Mouse (Mus musculus): ENCODE results near the gene Rpl10. TPM values are rescaled to one million over a fixed set of nuclear protein-coding genes. Genes with fewer than 3 reads are reported as not detected.

Gene Rpl10
- total and polyA plus RNA-seq, 2 experiments = 1,030 to 1,181 TPM

DNA sequence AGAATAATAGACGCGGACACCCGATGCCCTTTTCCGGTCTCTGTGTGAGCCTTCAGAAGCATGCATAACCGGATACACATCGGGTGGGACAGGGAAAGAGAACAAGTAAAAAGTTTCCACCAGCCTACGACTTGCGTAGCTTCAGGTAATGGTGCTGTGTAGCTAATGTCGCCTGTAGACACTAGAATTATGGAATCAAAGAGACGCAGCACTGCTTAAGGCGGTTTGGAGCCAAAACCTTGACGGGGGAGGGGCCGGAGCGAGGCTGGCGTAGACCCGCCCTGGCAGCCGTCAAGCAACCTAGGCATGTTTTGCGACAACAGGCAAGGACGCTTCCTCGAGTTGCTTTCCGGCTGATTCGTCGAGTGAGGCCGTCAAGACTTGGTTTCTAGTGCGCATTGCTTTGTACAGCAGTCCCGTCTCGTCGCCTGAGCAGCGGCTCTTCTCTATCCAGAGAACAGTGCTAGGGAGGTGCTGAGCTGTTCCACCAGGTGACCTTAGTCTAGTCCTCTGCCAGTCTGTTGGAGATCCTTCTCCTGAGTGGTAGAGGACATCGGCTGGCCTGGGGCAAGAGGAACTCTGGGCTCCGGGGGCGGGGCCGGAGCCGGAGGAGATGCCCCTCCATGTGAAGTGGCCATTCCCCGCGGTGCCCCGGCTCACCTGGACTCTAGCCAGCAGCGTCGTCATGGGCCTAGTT is 11.9 kb downstream of the Rpl10 start:
- DNase-seq (ENCODE audit: extremely low read depth, low read depth, low spot score) = peak; percentile 80
- WGBS = 0% methylated on average over 39 of the region's 39 CpGs
- no peaks in the 10 kb centered on the region for H3K27me3 ChIP-seq (ENCODE audit: control insufficient read depth, insufficient read depth, low read length)
- H3K79me2 ChIP-seq (ENCODE audit: control insufficient read depth, insufficient read depth, low read length) = peaks cover 3% of the 10 kb centered on the region; the same call in 1 of the 2 replicates
- peak overlapping the region; percentile 92 for H3K27ac ChIP-seq (replicated peaks; ENCODE audit: insufficient read depth, low read depth, low read length)
- peak overlapping the region; percentile 91 for H3K9ac ChIP-seq (ENCODE audit: low read depth, low read length)
- H3K4me1 ChIP-seq (ENCODE audit: control insufficient read depth, insufficient read depth, low read length) = peaks cover 6% of the 10 kb centered on the region; the same call in 1 of the 2 replicates
- H3K4me3 ChIP-seq (ENCODE audit: insufficient read depth, low read depth, low read length) = peak overlapping the region; percentile 67
- H3K36me3 ChIP-seq (ENCODE audit: control insufficient read depth, insufficient read depth, low read length) = no peaks in the 10 kb centered on the region
- TF ChIP-seq CTCF (IDR thresholded peaks at IDR 0.05; ENCODE audit: low read depth, low read length) (no peak), POLR2A (IDR thresholded peaks at IDR 0.05; ENCODE audit: extremely low read depth, insufficient read depth, low read length) (peak; percentile 51; the same call in 1 of the 2 replicates)

DNA sequence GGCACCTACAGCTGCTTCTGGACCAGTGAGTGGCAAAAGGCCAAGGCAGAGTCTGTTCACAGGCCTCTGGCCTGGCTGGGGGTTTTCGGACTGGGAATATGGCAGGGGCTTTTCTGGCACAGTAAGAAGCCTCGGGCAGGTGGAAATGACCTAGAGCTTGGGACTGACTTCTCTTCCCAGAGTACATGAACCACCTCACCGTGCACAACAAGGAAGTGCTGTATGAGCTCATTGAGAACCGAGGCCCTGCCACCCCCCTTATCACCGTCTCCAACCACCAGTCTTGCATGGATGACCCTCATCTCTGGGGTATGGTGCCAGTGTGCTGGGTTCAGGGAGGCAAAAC is 12.5 kb downstream of the Rpl10 start:
- Histone ChIP-seq H3K9ac (ENCODE audit: low read depth, low read length) (peak overlapping the region; percentile 91), H3K36me3 (ENCODE audit: control insufficient read depth, insufficient read depth, low read length) (no peaks in the 10 kb centered on the region; the same call in 1 of the 2 replicates), H3K4me1 (ENCODE audit: control insufficient read depth, insufficient read depth, low read length) (peaks cover 6% of the 10 kb centered on the region; the same call in 1 of the 2 replicates), H3K79me2 (ENCODE audit: control insufficient read depth, insufficient read depth, low read length) (peaks cover 3% of the 10 kb centered on the region; the same call in 1 of the 2 replicates), H3K27me3 (ENCODE audit: control insufficient read depth, insufficient read depth, low read length) (no peaks in the 10 kb centered on the region), H3K4me3 (ENCODE audit: insufficient read depth, low read depth, low read length) (peak overlapping the region; percentile 67), H3K27ac (replicated peaks; ENCODE audit: insufficient read depth, low read depth, low read length) (peak overlapping the region; percentile 92)
- no peak for DNase-seq (ENCODE audit: extremely low read depth, low read depth, low spot score)
- 2% methylated on average over 5 of the region's 5 CpGs for WGBS
- no peak for TF ChIP-seq CTCF (IDR thresholded peaks at IDR 0.05; ENCODE audit: low read depth, low read length)
- TF ChIP-seq POLR2A (IDR thresholded peaks at IDR 0.05; ENCODE audit: extremely low read depth, insufficient read depth, low read length) = no peak

DNA sequence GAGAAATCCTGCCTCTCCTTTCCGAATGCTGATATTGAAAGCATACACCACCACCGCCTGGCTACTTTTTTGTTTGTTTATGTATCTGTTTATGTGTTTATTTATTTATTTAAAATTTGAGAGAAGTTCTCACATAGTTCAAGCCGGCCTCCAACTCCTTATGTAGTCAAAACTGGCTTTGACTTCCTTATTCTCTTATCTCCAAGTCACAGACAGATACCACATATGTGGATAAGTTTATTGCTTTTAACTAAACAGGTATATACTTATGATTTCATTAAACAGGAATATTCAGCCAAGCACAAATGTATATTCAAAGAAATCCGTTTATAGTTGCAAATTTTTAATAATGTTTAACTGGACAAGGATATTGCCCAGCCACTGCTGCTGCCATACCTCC is 22.8 kb downstream of the Rpl10 start:
- Histone ChIP-seq H3K36me3 (ENCODE audit: control insufficient read depth, insufficient read depth, low read length) (peaks cover 4% of the 10 kb centered on the region; the same call in 1 of the 2 replicates), H3K27me3 (ENCODE audit: control insufficient read depth, insufficient read depth, low read length) (no peaks in the 10 kb centered on the region), H3K4me3 (ENCODE audit: insufficient read depth, low read depth, low read length) (no peak overlapping the region), H3K79me2 (ENCODE audit: control insufficient read depth, insufficient read depth, low read length) (peaks cover 4% of the 10 kb centered on the region; the same call in 1 of the 2 replicates), H3K9ac (ENCODE audit: low read depth, low read length) (no peak overlapping the region), H3K27ac (replicated peaks; ENCODE audit: insufficient read depth, low read depth, low read length) (no peak overlapping the region), H3K4me1 (ENCODE audit: control insufficient read depth, insufficient read depth, low read length) (peaks cover 3% of the 10 kb centered on the region; the same call in 1 of the 2 replicates)
- DNase-seq (ENCODE audit: extremely low read depth, low read depth, low spot score) = no peak
- no peak for TF ChIP-seq CTCF (IDR thresholded peaks at IDR 0.05; ENCODE audit: low read depth, low read length)
- TF ChIP-seq POLR2A (IDR thresholded peaks at IDR 0.05; ENCODE audit: extremely low read depth, insufficient read depth, low read length) = no peak
- 87% methylated on average over 4 of the region's 4 CpGs for WGBS

DNA sequence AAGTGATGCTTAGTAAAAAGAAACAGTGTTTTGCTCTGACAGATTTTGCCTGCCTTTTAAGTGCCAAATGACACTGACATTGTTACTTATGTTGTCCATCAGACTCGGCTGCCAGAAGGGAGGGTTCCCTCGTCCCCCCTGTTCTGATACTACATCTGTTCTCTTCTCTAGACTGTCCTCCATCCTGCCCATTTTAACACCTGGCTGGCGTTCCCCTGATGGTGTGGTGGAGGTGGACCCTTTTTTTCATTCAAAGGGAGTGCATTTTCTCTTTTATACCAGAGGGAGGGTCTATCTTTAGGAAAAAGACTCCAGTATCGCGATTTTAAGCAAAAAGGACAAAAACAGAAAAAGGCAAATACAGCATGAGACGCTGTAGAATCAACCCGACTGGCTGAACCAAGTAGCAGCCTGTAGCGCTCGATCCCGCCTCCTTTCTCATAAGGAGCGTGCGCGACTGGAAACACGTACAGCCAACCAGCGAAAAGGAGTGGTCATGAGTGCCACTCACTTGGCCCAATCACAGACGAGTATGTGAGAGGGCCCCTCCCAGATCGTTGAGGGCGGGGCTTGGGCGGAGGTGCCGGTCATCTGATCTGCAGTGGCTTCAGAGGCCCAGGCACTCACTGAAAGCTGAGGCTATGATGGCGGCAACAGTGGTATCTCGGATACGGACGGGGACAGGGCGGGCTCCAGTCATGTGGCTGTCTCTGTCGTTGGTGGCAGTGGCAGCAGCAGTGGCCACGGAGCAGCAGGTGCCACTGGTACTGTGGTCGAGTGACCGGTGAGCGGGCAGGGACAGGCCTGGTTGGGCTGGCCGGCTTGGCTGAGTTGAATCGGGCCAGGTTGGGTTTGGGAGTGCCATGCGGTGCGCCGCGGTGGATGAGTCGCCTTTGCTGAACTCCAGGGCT is 26.2 kb downstream of the Rpl10 start, which contains the start of gene Atp6ap1:
Gene Atp6ap1, plus strand, starts transcription at position 560 of the 911 bp plus-strand sequence.
- TF ChIP-seq POLR2A (IDR thresholded peaks at IDR 0.05; ENCODE audit: extremely low read depth, insufficient read depth, low read length) (peak; percentile 68), CTCF (IDR thresholded peaks at IDR 0.05; ENCODE audit: low read depth, low read length) (0 out of 2 replicates have a peak, but pooled peaks have one; percentile 0)
- WGBS = under 1% methylated on average over 37 of the region's 37 CpGs
- peak within 1 kb of the TSS; percentile 57 for H3K27ac ChIP-seq (replicated peaks; ENCODE audit: insufficient read depth, low read depth, low read length)
- peaks cover 3% of the 10 kb centered on the region; the same call in 1 of the 2 replicates for H3K4me1 ChIP-seq (ENCODE audit: control insufficient read depth, insufficient read depth, low read length)
- no peaks in the 10 kb centered on the region for H3K27me3 ChIP-seq (ENCODE audit: control insufficient read depth, insufficient read depth, low read length)
- H3K4me3 ChIP-seq (ENCODE audit: insufficient read depth, low read depth, low read length) = peak within 1 kb of the TSS; percentile 85
- H3K79me2 ChIP-seq (ENCODE audit: control insufficient read depth, insufficient read depth, low read length) = peaks cover 4% of the 10 kb centered on the region; the same call in 1 of the 2 replicates
- DNase-seq (ENCODE audit: extremely low read depth, low read depth, low spot score) = peak; percentile 87
- peak within 1 kb of the TSS; percentile 93 for H3K9ac ChIP-seq (ENCODE audit: low read depth, low read length)
- peaks cover 12% of the 10 kb centered on the region for H3K36me3 ChIP-seq (ENCODE audit: control insufficient read depth, insufficient read depth, low read length)

DNA sequence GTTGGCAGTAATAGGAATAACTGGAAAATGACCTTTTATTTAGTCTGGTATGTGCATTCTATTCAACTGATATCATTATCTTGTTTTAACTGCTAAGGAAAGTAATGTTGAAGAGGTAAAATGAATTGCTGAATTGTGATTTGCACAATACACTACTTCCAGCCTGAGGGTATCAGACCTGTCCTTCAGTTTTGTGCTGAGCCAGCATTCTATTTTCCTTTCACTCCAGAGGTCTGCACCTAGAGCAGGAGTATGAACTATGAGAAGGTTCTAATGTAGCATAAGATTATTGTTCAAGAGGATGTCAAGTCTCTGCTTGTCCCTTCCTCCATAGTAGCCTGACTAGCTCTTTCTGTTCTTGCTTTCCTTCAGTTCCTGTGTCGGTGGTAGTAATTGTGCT is 27.7 kb downstream of the Rpl10 start:
- peaks cover 22% of the 10 kb centered on the region for H3K36me3 ChIP-seq (ENCODE audit: control insufficient read depth, insufficient read depth, low read length)
- no peaks in the 10 kb centered on the region for H3K27me3 ChIP-seq (ENCODE audit: control insufficient read depth, insufficient read depth, low read length)
- H3K27ac ChIP-seq (replicated peaks; ENCODE audit: insufficient read depth, low read depth, low read length) = no peak overlapping the region
- H3K9ac ChIP-seq (ENCODE audit: low read depth, low read length) = no peak overlapping the region
- H3K4me3 ChIP-seq (ENCODE audit: insufficient read depth, low read depth, low read length) = no peak overlapping the region
- TF ChIP-seq CTCF (IDR thresholded peaks at IDR 0.05; ENCODE audit: low read depth, low read length) = no peak
- no peak for TF ChIP-seq POLR2A (IDR thresholded peaks at IDR 0.05; ENCODE audit: extremely low read depth, insufficient read depth, low read length)
- WGBS = 100% methylated on average over 1 of the region's 1 CpGs
- no peak for DNase-seq (ENCODE audit: extremely low read depth, low read depth, low spot score)
- H3K4me1 ChIP-seq (ENCODE audit: control insufficient read depth, insufficient read depth, low read length) = peaks cover 3% of the 10 kb centered on the region; the same call in 1 of the 2 replicates
- H3K79me2 ChIP-seq (ENCODE audit: control insufficient read depth, insufficient read depth, low read length) = peaks cover 4% of the 10 kb centered on the region; the same call in 1 of the 2 replicates
